Mouse (Mus musculus) lung, postnatal 0 days (tissue): ENCODE data around the gene Eif2ak1. TPM values are rescaled to one million over a fixed set of nuclear protein-coding genes. Genes with fewer than 3 reads are reported as not detected.
A peak's percentile ranks its signal among the peaks of the same experiment; 100 is the strongest.

ENCODE experiments used
- ATAC-seq: fragments of 200-750 bp; cut with Nextera tagmentation; 2 replicates; pipeline ENCODE4 v1.8.0; 2017; ENCODE audit warnings: moderate library complexity
- DNase-seq: peaks from one replicate; pipeline ENCODE4 v3.0.0-alpha.2; 2016; ENCODE audit warnings: low spot score
- H3K27ac ChIP-seq: fragments of 300-500 bp; sonication (generic); 2 replicates; pipeline ENCODE4 v1.5.1; 2014; ENCODE audit warnings: antibody characterized with exemption, mild to moderate bottlenecking, low read length, mixed read lengths
- H3K27me3 ChIP-seq: fragments of 300-500 bp; sonication (generic); replicated peaks from 2 replicates; pipeline ENCODE4 v1.6.1; 2014; ENCODE audit warnings: low read length, mixed read lengths; ENCODE audit not compliant: insufficient read depth
- H3K36me3 ChIP-seq: fragments of 300-500 bp; sonication (generic); 2 replicates; pipeline ENCODE4 v1.6.1; 2014; ENCODE audit warnings: low read length, mixed read lengths; ENCODE audit not compliant: insufficient read depth
- H3K4me1 ChIP-seq: fragments of 300-500 bp; sonication (generic); 2 replicates; pipeline ENCODE4 v1.6.1; 2014; ENCODE audit warnings: antibody characterized with exemption, low read depth, low read length, mixed read lengths; ENCODE audit not compliant: insufficient read depth
- H3K4me2 ChIP-seq: fragments of 300-500 bp; sonication (generic); replicated peaks from 2 replicates; pipeline ENCODE4 v1.6.1; 2014; ENCODE audit warnings: low read depth, mild to moderate bottlenecking, low read length, moderate library complexity, mixed read lengths
- H3K4me3 ChIP-seq: fragments of 300-500 bp; sonication (generic); 2 replicates; pipeline ENCODE4 v1.5.1; 2014; ENCODE audit warnings: low read depth, low read length
- H3K9ac ChIP-seq: fragments of 300-500 bp; sonication (generic); replicated peaks from 2 replicates; pipeline ENCODE4 v1.6.1; 2014; ENCODE audit warnings: low read depth, mild to moderate bottlenecking
- H3K9me3 ChIP-seq: fragments of 300-500 bp; sonication (generic); 2 replicates; pipeline ENCODE4 v1.6.1; 2016; ENCODE audit warnings: low read length, mixed read lengths
- CTCF ChIP-seq: IDR thresholded peaks from 2 replicates; pipeline ENCODE4 v1.5.1; 2016; ENCODE audit warnings: antibody characterized with exemption, mild to moderate bottlenecking
- EP300 ChIP-seq: IDR thresholded peaks from 2 replicates; pipeline ENCODE4 v1.6.1; 2016; ENCODE audit warnings: antibody characterized with exemption, mild to moderate bottlenecking, control low read depth
- WGBS: fragments of 180-500 bp; shearing (Covaris S2); extraction: QIAGEN DNeasy Blood & Tissue Kit; methylation state at CpG from one replicate; pipeline ENCODE4 v1.1.7; 2014; 5-methylcytosine and 5-hydroxymethylcytosine counted together
- polyA plus RNA-seq: library from polyadenylated mRNA; unstranded; fragments of >200 nt; fragmentation: Nextera tagmentation; extraction: Ambion mirVana; gene quantifications from 2 replicates; pipeline ENCODE4 v1.2.1, GENCODE M21; 2015

Gene Eif2ak1
- polyA plus RNA-seq, 1 experiment from 2014 or later: 24.4 TPM

GRCm38 (mm10) chr5:143933875-143934274 is 116.3 kb downstream of the Eif2ak1 start:
- TF ChIP-seq EP300 (no peak), CTCF (peak; percentile 11; the same call in 1 of the 2 replicates)
- Histone ChIP-seq H3K27ac (no peak overlapping the region), H3K4me2 (no peak overlapping the region), H3K4me3 (no peak overlapping the region), H3K36me3 (peaks cover 14% of the 10 kb centered on the region), H3K4me1 (no peaks in the 10 kb centered on the region), H3K9me3 (no peaks in the 10 kb centered on the region), H3K27me3 (no peaks in the 10 kb centered on the region), H3K9ac (no peak overlapping the region)
- DNase-seq (peak; percentile 14), ATAC-seq (no peak)
- WGBS: 66% methylated on average over 1 of the region's 1 CpGs

DNA sequence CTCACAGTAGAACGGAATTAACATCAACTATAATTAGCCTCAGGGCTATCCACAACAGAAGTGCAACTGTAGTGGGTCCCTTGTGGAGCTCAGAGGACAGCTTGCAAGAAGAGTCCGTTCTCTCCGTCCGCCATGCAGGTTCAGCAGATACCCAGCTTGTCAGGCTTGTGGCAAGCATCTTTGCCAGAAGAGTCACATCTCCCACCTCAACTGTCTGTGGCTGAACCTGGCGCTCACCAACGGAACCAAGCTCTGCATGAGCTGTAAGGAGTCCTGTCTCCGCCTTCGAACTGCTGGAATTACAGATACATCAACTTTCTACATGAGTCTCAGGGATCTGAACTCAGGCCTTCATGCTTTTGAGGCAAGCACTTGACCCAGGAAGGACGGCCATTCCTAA is 118.6 kb downstream of the Eif2ak1 start:
- 85% methylated on average over 9 of the region's 9 CpGs for WGBS
- no peaks in the 10 kb centered on the region for H3K27me3 ChIP-seq
- peaks cover 1% of the 10 kb centered on the region; the same call in 1 of the 2 replicates for H3K36me3 ChIP-seq
- H3K9ac ChIP-seq: no peak overlapping the region
- H3K27ac ChIP-seq: no peak overlapping the region
- no peaks in the 10 kb centered on the region for H3K4me1 ChIP-seq
- H3K4me3 ChIP-seq: no peak overlapping the region
- TF ChIP-seq EP300: no peak
- no peak for TF ChIP-seq CTCF
- ATAC-seq (no peak), DNase-seq (no peak)
- H3K9me3 ChIP-seq: no peaks in the 10 kb centered on the region
- H3K4me2 ChIP-seq: no peak overlapping the region

DNA sequence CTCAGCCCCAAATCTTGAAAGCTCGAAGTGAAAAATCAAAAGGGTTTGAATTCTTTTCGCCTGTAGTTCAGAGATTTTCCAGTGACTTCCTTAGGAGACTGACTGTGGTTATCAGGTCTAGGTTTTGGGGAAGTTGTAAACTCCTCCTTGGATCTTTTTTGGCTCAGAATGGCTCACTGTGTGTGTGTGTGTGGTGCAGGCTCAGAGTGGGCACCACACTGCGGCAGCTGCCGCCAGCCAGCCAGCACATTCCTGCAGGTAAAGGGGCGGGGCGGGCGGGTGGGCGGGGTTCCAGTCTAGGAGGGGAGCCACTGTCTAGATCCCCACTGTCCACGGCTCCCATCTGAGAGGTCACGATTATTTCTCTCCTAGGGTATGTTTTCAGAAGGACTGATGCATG is 124.0 kb downstream of the Eif2ak1 start:
- Histone ChIP-seq H3K4me1 (no peaks in the 10 kb centered on the region), H3K4me2 (no peak overlapping the region; the same call in 1 of the 2 replicates), H3K9me3 (no peaks in the 10 kb centered on the region), H3K27me3 (no peaks in the 10 kb centered on the region), H3K36me3 (no peaks in the 10 kb centered on the region), H3K4me3 (no peak overlapping the region), H3K9ac (no peak overlapping the region), H3K27ac (no peak overlapping the region)
- 17% methylated on average over 10 of the region's 10 CpGs for WGBS
- no peak for DNase-seq
- ATAC-seq: 0 out of 2 replicates have a peak, but pooled peaks have one; percentile 32
- TF ChIP-seq CTCF (no peak), EP300 (no peak)

- H3K36me3 ChIP-seq: no peaks in the 10 kb centered on the region
- no peaks in the 10 kb centered on the region for H3K9me3 ChIP-seq
- H3K27me3 ChIP-seq: no peaks in the 10 kb centered on the region
- 78% methylated on average over 14 of the region's 14 CpGs for WGBS
- no peaks in the 10 kb centered on the region for H3K4me1 ChIP-seq
- DNase-seq: no peak
- no peak overlapping the region for H3K4me3 ChIP-seq
- no peak overlapping the region for H3K9ac ChIP-seq
- no peak for TF ChIP-seq CTCF
- no peak for TF ChIP-seq EP300
- ATAC-seq: no peak
- H3K4me2 ChIP-seq: no peak overlapping the region
- H3K27ac ChIP-seq: no peak overlapping the region
Observed at GRCm38 (mm10) chr5:143943231-143944125, 125.9 kb downstream of the Eif2ak1 start.

DNA sequence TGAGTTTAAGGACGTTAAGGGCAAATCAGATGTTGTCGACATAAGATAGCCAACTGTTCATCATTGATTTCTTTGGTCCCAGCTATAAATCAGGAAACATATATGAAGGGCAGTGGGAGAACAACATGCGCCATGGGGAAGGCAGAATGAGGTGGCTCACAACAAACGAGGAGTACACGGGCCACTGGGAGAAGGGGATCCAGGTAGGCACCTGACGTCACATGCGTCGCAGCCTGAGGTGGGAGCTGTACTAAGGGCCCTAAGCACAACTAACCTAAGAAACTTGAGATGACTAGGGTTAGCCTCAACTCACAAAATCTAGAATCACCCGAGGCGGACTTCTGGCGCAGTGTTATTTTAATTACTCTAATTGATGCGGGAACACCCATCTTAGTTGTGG is 130.8 kb downstream of the Eif2ak1 start:
- Histone ChIP-seq H3K4me2 (no peak overlapping the region), H3K4me3 (no peak overlapping the region), H3K9ac (no peak overlapping the region), H3K36me3 (no peaks in the 10 kb centered on the region), H3K4me1 (no peaks in the 10 kb centered on the region), H3K27ac (no peak overlapping the region), H3K9me3 (no peaks in the 10 kb centered on the region), H3K27me3 (no peaks in the 10 kb centered on the region)
- TF ChIP-seq EP300: no peak
- TF ChIP-seq CTCF: no peak
- DNase-seq: no peak
- 81% methylated on average over 12 of the region's 12 CpGs for WGBS
- no peak for ATAC-seq

DNA sequence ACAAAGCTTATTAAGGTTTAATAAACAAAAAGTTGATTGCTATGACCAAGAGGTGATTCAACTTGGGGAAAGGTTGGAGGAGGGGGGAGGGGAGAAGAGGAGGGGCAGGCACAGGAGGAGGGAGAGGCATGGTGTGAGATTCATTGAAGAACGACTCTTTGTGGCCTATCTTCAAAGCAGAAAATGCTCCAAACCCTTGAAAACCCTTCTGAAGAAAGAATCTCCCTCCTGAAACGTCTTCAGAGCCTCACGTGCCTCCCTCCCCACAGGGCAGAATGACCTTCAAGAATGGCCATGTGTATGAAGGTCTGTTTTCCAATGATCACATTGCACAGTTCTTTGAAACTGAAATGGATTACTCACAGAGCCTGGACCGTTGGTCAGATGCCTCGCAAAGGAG is 132.4 kb downstream of the Eif2ak1 start:
- TF ChIP-seq EP300 (no peak), CTCF (no peak)
- H3K27ac ChIP-seq: no peak overlapping the region
- ATAC-seq (no peak), DNase-seq (no peak)
- H3K9me3 ChIP-seq: no peaks in the 10 kb centered on the region
- no peak overlapping the region for H3K9ac ChIP-seq
- H3K27me3 ChIP-seq: no peaks in the 10 kb centered on the region
- no peak overlapping the region for H3K4me3 ChIP-seq
- 41% methylated on average over 5 of the region's 5 CpGs for WGBS
- no peaks in the 10 kb centered on the region for H3K4me1 ChIP-seq
- no peak overlapping the region for H3K4me2 ChIP-seq
- no peaks in the 10 kb centered on the region for H3K36me3 ChIP-seq

Other genes starting within 250 kb of the Eif2ak1 start
- 87.3 and 96.6 TPM in 2 replicates for gene Cyth3, start 195.3 kb upstream of the Eif2ak1 start, polyA plus RNA-seq
- gene Usp42, start 85.5 kb upstream of the Eif2ak1 start, polyA plus RNA-seq: 7.9 and 8.5 TPM in 2 replicates
- 0.16 and 0.20 TPM in 2 replicates for gene Ankrd61, start 79.9 kb downstream of the Eif2ak1 start, polyA plus RNA-seq
- gene Aimp2, start 92.1 kb downstream of the Eif2ak1 start, polyA plus RNA-seq: 35.7 and 37.0 TPM in 2 replicates
- 7.9 and 8.3 TPM in 2 replicates for gene Pms2, start 92.2 kb downstream of the Eif2ak1 start, polyA plus RNA-seq
- gene Gm42421, start 110.4 kb downstream of the Eif2ak1 start, polyA plus RNA-seq: not detected in 2 replicates
- gene Rsph10b, start 115.2 kb downstream of the Eif2ak1 start, polyA plus RNA-seq: 3.0 and 3.5 TPM in 2 replicates
- gene Ccz1, start 197.1 kb downstream of the Eif2ak1 start, polyA plus RNA-seq: 87.4 and 98.1 TPM in 2 replicates
- gene Ocm, start 208.9 kb downstream of the Eif2ak1 start, polyA plus RNA-seq: 0.72 and 0.95 TPM in 2 replicates